Mouse (Mus musculus) neural tube, embryonic 13.5 days (tissue): Measurements from ENCODE around the gene D3Ertd254e. TPM values are rescaled to one million over a fixed set of nuclear protein-coding genes. Genes with fewer than 3 reads are reported as not detected.

Experiments
- ATAC-seq: fragments of 200-750 bp; cut with Nextera tagmentation; 2 replicates; pipeline ENCODE4 v1.8.0; 2017; ENCODE audit warnings: low read depth, mild to moderate bottlenecking, moderate TSS enrichment, moderate library complexity
- H3K27ac ChIP-seq: fragments of 300-500 bp; sonication (generic); replicated peaks from 2 replicates; pipeline ENCODE4 v1.5.1; 2015; ENCODE audit warnings: moderate library complexity, mild to moderate bottlenecking, inconsistent platforms
- H3K27me3 ChIP-seq: fragments of 300-500 bp; sonication (generic); 2 replicates; pipeline ENCODE4 v1.6.1; 2015; ENCODE audit warnings: mild to moderate bottlenecking, inconsistent platforms
- H3K36me3 ChIP-seq: fragments of 300-500 bp; sonication (generic); 2 replicates; pipeline ENCODE4 v1.6.1; 2015; ENCODE audit warnings: mild to moderate bottlenecking, inconsistent platforms
- H3K4me1 ChIP-seq: fragments of 300-500 bp; sonication (generic); replicated peaks from 2 replicates; pipeline ENCODE4 v1.6.1; 2015; ENCODE audit warnings: inconsistent platforms
- H3K4me2 ChIP-seq: fragments of 300-500 bp; sonication (generic); 2 replicates; pipeline ENCODE4 v1.6.1; 2015; ENCODE audit warnings: inconsistent platforms, mild to moderate bottlenecking, moderate library complexity
- H3K4me3 ChIP-seq: fragments of 300-500 bp; sonication (generic); 2 replicates; pipeline ENCODE4 v1.5.1; 2015; ENCODE audit warnings: mild to moderate bottlenecking, inconsistent platforms
- H3K9ac ChIP-seq: fragments of 300-500 bp; sonication (generic); 2 replicates; pipeline ENCODE4 v1.6.1; 2015; ENCODE audit warnings: moderate library complexity, mild to moderate bottlenecking, inconsistent platforms
- H3K9me3 ChIP-seq: fragments of 300-500 bp; sonication (generic); 2 replicates; pipeline ENCODE4 v1.6.1; 2016; ENCODE audit warnings: inconsistent platforms
- WGBS: fragments of 180-500 bp; shearing (Covaris S2); methylation state at CpG from one replicate; pipeline ENCODE4 v1.1.7; 2015; 5-methylcytosine and 5-hydroxymethylcytosine counted together
- polyA plus RNA-seq: library from polyadenylated mRNA; unstranded; fragments of >200 nt; fragmentation: Nextera tagmentation; extraction: Ambion mirVana; gene quantifications from 2 replicates; pipeline ENCODE4 v1.2.1, GENCODE M21; 2015

The D3Ertd254e gene
- polyA plus RNA-seq, 1 experiment from 2014 or later, result 12.3 TPM

GRCm38 (mm10) chr3:36173761-36174160 lies 22.9 kb downstream of the D3Ertd254e start:
- Histone ChIP-seq H3K27ac (no peak overlapping the region), H3K27me3 (no peaks in the 10 kb centered on the region), H3K36me3 (peaks cover 10% of the 10 kb centered on the region), H3K9ac (no peak overlapping the region), H3K4me3 (no peak overlapping the region), H3K4me2 (no peak overlapping the region), H3K4me1 (no peaks in the 10 kb centered on the region), H3K9me3 (no peaks in the 10 kb centered on the region)
- 97% methylated on average over 2 of the region's 2 CpGs for WGBS
- ATAC-seq, result no peak

- no peak for ATAC-seq
- H3K27me3 ChIP-seq, result no peaks in the 10 kb centered on the region
- H3K4me1 ChIP-seq, result no peaks in the 10 kb centered on the region
- H3K27ac ChIP-seq, result no peak overlapping the region
- no peak overlapping the region for H3K4me2 ChIP-seq
- H3K9ac ChIP-seq, result no peak overlapping the region
- H3K36me3 ChIP-seq, result no peaks in the 10 kb centered on the region
- no peaks in the 10 kb centered on the region for H3K9me3 ChIP-seq
- no peak overlapping the region for H3K4me3 ChIP-seq
- WGBS, result 7% methylated on average over 4 of the region's 4 CpGs
These were observed 30.7 kb downstream of the D3Ertd254e start for GRCm38 (mm10) chr3:36181519-36181918.

GRCm38 (mm10) chr3:36186510-36186909 lies 35.7 kb downstream of the D3Ertd254e start:
- H3K9me3 ChIP-seq, result no peaks in the 10 kb centered on the region
- no peaks in the 10 kb centered on the region for H3K27me3 ChIP-seq
- no peak overlapping the region for H3K4me3 ChIP-seq
- no peak overlapping the region for H3K27ac ChIP-seq
- ATAC-seq, result no peak
- H3K9ac ChIP-seq, result no peak overlapping the region
- 88% methylated on average over 4 of the region's 4 CpGs for WGBS
- H3K4me1 ChIP-seq, result no peaks in the 10 kb centered on the region
- no peaks in the 10 kb centered on the region for H3K36me3 ChIP-seq
- H3K4me2 ChIP-seq, result no peak overlapping the region

GRCm38 (mm10) chr3:36189243-36189642 lies 38.4 kb downstream of the D3Ertd254e start:
- no peak overlapping the region for H3K4me3 ChIP-seq
- H3K27ac ChIP-seq, result no peak overlapping the region
- no peaks in the 10 kb centered on the region for H3K27me3 ChIP-seq
- no peak overlapping the region for H3K4me2 ChIP-seq
- H3K9ac ChIP-seq, result no peak overlapping the region
- H3K9me3 ChIP-seq, result no peaks in the 10 kb centered on the region
- no peak for ATAC-seq
- WGBS, result 92% methylated on average over 8 of the region's 8 CpGs
- H3K36me3 ChIP-seq, result no peaks in the 10 kb centered on the region
- no peaks in the 10 kb centered on the region for H3K4me1 ChIP-seq

- Histone ChIP-seq H3K27me3 (no peaks in the 10 kb centered on the region), H3K4me2 (no peak overlapping the region), H3K4me3 (no peak overlapping the region), H3K36me3 (no peaks in the 10 kb centered on the region), H3K4me1 (no peaks in the 10 kb centered on the region), H3K9ac (no peak overlapping the region), H3K27ac (no peak overlapping the region), H3K9me3 (no peaks in the 10 kb centered on the region)
- WGBS, result 70% methylated on average over 5 of the region's 5 CpGs
- ATAC-seq, result no peak
These were observed 50.3 kb downstream of the D3Ertd254e start for GRCm38 (mm10) chr3:36201098-36201497.

GRCm38 (mm10) chr3:36202932-36203331 lies 52.1 kb downstream of the D3Ertd254e start:
- WGBS, result 78% methylated on average over 7 of the region's 7 CpGs
- no peak overlapping the region for H3K4me3 ChIP-seq
- no peak overlapping the region for H3K9ac ChIP-seq
- no peaks in the 10 kb centered on the region for H3K9me3 ChIP-seq
- no peaks in the 10 kb centered on the region for H3K4me1 ChIP-seq
- H3K27me3 ChIP-seq, result no peaks in the 10 kb centered on the region
- H3K36me3 ChIP-seq, result no peaks in the 10 kb centered on the region
- no peak for ATAC-seq
- no peak overlapping the region for H3K4me2 ChIP-seq
- no peak overlapping the region for H3K27ac ChIP-seq

GRCm38 (mm10) chr3:36207520-36208264 lies 56.9 kb downstream of the D3Ertd254e start:
- no peaks in the 10 kb centered on the region for H3K27me3 ChIP-seq
- no peaks in the 10 kb centered on the region for H3K9me3 ChIP-seq
- no peak overlapping the region for H3K9ac ChIP-seq
- ATAC-seq, result no peak
- H3K27ac ChIP-seq, result no peak overlapping the region
- no peak overlapping the region for H3K4me2 ChIP-seq
- H3K36me3 ChIP-seq, result no peaks in the 10 kb centered on the region
- no peaks in the 10 kb centered on the region for H3K4me1 ChIP-seq
- no peak overlapping the region for H3K4me3 ChIP-seq
- 72% methylated on average over 19 of the region's 19 CpGs for WGBS

- Histone ChIP-seq H3K9ac (no peak overlapping the region), H3K36me3 (no peaks in the 10 kb centered on the region), H3K4me3 (no peak overlapping the region), H3K4me1 (no peaks in the 10 kb centered on the region), H3K9me3 (no peaks in the 10 kb centered on the region), H3K27ac (no peak overlapping the region), H3K4me2 (no peak overlapping the region), H3K27me3 (no peaks in the 10 kb centered on the region)
- 65% methylated on average over 11 of the region's 11 CpGs for WGBS
- peak; percentile 81 for ATAC-seq
These were observed 59.1 kb downstream of the D3Ertd254e start for GRCm38 (mm10) chr3:36209776-36210555.

GRCm38 (mm10) chr3:36210939-36211338 lies 60.1 kb downstream of the D3Ertd254e start:
- Histone ChIP-seq H3K4me2 (no peak overlapping the region), H3K36me3 (no peaks in the 10 kb centered on the region), H3K4me1 (no peaks in the 10 kb centered on the region), H3K9me3 (no peaks in the 10 kb centered on the region), H3K4me3 (no peak overlapping the region), H3K27me3 (no peaks in the 10 kb centered on the region), H3K9ac (no peak overlapping the region), H3K27ac (no peak overlapping the region)
- WGBS, result 70% methylated on average over 2 of the region's 2 CpGs
- ATAC-seq, result no peak

- no peak for ATAC-seq
- 84% methylated on average over 4 of the region's 4 CpGs for WGBS
- no peaks in the 10 kb centered on the region for H3K27me3 ChIP-seq
- H3K4me1 ChIP-seq, result no peaks in the 10 kb centered on the region
- no peak overlapping the region for H3K4me3 ChIP-seq
- H3K36me3 ChIP-seq, result no peaks in the 10 kb centered on the region
- H3K9me3 ChIP-seq, result no peaks in the 10 kb centered on the region
- no peak overlapping the region for H3K4me2 ChIP-seq
- H3K27ac ChIP-seq, result no peak overlapping the region
- H3K9ac ChIP-seq, result no peak overlapping the region
These were observed 61.9 kb downstream of the D3Ertd254e start for GRCm38 (mm10) chr3:36212758-36213157.
